Comparison of ENCODE assay signal across 24 mouse cellular contexts in genomic region chr3:101609302-101609701, GRCm38 (mm10). TPM values are rescaled to one million over a fixed set of nuclear protein-coding genes. Genes with fewer than 3 reads are reported as not detected.
DNase-seq lines count a peak whose midpoint lies in the region; ATAC-seq and TF ChIP-seq lines count a peak whose summit lies in the region.
"Had no signal": no experiment of that assay in that cellular context is flagged by ENCODE, and none has a peak within 500 bp of the region (broad histone marks: within the 10 kb centered on the region; RNA-seq: fewer than 3 reads in every experiment).

No protein-coding gene starts in this region.

- no peak overlapping the region for H3K4me3 ChIP-seq in kidney, embryonic 15.5 days (replicated peaks)
- no peak overlapping the region for H3K4me3 ChIP-seq in left cerebral cortex, adult 2 months
- H3K4me3 ChIP-seq: forebrain, embryonic 10.5 days; forebrain, embryonic 13.5 days; heart, embryonic 15.5 days; hindbrain, embryonic 10.5 days; hindbrain, embryonic 13.5 days; intestine, embryonic 15.5 days had no signal

- intact Hi-C loops in left cerebral cortex, adult 2 months (cut with DNase I) = no loop called here

- 0 out of 2 replicates have a peak, but pooled peaks cover 4% of the 10 kb centered on the region for H3K27me3 ChIP-seq in kidney, embryonic 15.5 days
- H3K27me3 ChIP-seq: heart, embryonic 15.5 days; hindbrain, embryonic 13.5 days; intestine, embryonic 15.5 days had no signal

- H3K36me3 ChIP-seq in kidney, embryonic 15.5 days = no peaks in the 10 kb centered on the region
- H3K36me3 ChIP-seq: forebrain, embryonic 10.5 days; heart, embryonic 15.5 days; hindbrain, embryonic 10.5 days; hindbrain, embryonic 13.5 days; intestine, embryonic 15.5 days had no signal

- TF ChIP-seq CTCF in left cerebral cortex, adult 2 months (IDR thresholded peaks at IDR 0.05) = no peak

- H3K9me3 ChIP-seq in kidney, embryonic 15.5 days (replicated peaks) = no peaks in the 10 kb centered on the region
- H3K9me3 ChIP-seq: forebrain, embryonic 10.5 days; forebrain, embryonic 13.5 days; heart, embryonic 15.5 days; hindbrain, embryonic 10.5 days; hindbrain, embryonic 13.5 days; intestine, embryonic 15.5 days had no signal

- H3K4me1 ChIP-seq in kidney, embryonic 15.5 days = peaks cover 34% of the 10 kb centered on the region

- no peak overlapping the region for H3K4me2 ChIP-seq in kidney, embryonic 15.5 days
- H3K4me2 ChIP-seq: forebrain, embryonic 13.5 days; heart, embryonic 11.5 days; heart, embryonic 15.5 days; hindbrain, embryonic 13.5 days; intestine, embryonic 15.5 days had no signal

- H3K9ac ChIP-seq in kidney, embryonic 15.5 days = no peak overlapping the region
- H3K9ac ChIP-seq: forebrain, embryonic 13.5 days; heart, embryonic 15.5 days; hindbrain, embryonic 13.5 days; intestine, embryonic 15.5 days had no signal

- no peak for ATAC-seq in kidney, embryonic 15.5 days (replicated peaks; ENCODE audit: low FRiP score)
- ATAC-seq: CD4-positive, CD25-positive, alpha-beta regulatory T cell, adult 4 months; forebrain, embryonic 13.5 days; forebrain, embryonic 16.5 days; hindbrain, embryonic 16.5 days; intestine, embryonic 15.5 days had no signal

- 87% methylated on average over 5 of the region's 5 CpGs for WGBS in kidney, embryonic 15.5 days

- H3K27ac ChIP-seq in kidney, embryonic 15.5 days = no peak overlapping the region
- H3K27ac ChIP-seq in left cerebral cortex, adult 2 months = peak overlapping the region; percentile 24; the same call in 1 of the 2 replicates
- H3K27ac ChIP-seq: forebrain, embryonic 10.5 days; forebrain, embryonic 13.5 days; heart, embryonic 15.5 days; hindbrain, embryonic 10.5 days; hindbrain, embryonic 13.5 days; intestine, embryonic 15.5 days had no signal

- peak; percentile 30 for DNase-seq in gastrocnemius, adult 18-20 months (ENCODE audit: low spot score)
- DNase-seq in gastrocnemius, postnatal 25 days = no peak
- DNase-seq in kidney, adult 18-20 months = peak; percentile 19
- no peak for DNase-seq in left cerebral cortex, adult 2 months (ENCODE audit: extremely low spot score in 1 of 2, low spot score in 2 of 2)
- DNase-seq in left cerebral cortex, adult 18-20 months (ENCODE audit: low spot score in 2 of 2) = no peak
- DNase-seq: adrenal gland, postnatal 10 days; adrenal gland, postnatal 36 days; cerebellum, adult 18-20 months; cerebellum, adult 9-10 months; cerebellum, postnatal 14 days; gastrocnemius, postnatal 36 days; heart, postnatal 10 days; heart, postnatal 36 days had no signal

RNA-seq across cellular contexts. Expression of gene Atp1a1, which starts 4.8 kb away (rescaled TPM):
- 100 to 1,000 TPM in 1 of 2 experiments, 10 to 100 TPM in 1; 59.0 to 119 TPM for total RNA-seq in gastrocnemius, adult 18-20 months (2021)
- total RNA-seq in gastrocnemius, postnatal 25 days (2021) = 10 to 100 TPM; 39.6 to 64.7 TPM
- polyA plus RNA-seq in kidney, embryonic 15.5 days (2015; fragmentation: Nextera tagmentation; extraction: Ambion mirVana) = 220 and 247 TPM in 2 replicates
- 1,000 to 10,000 TPM; 1,018 to 1,116 TPM for total RNA-seq in left cerebral cortex, adult 2 months (2021)
- total RNA-seq in left cerebral cortex, adult 18-20 months (2021) = 1,000 to 10,000 TPM; 1,009 to 1,025 TPM

Comparison
In these comparisons a context has a peak if more than half of its experiments do, and no peak if none do; other contexts are left out.
1. DNase-seq: peak in gastrocnemius, adult 18-20 months (single experiment) and kidney, adult 18-20 months (single experiment); none in gastrocnemius, postnatal 25 days (single experiment), left cerebral cortex, adult 2 months (0 of 2) and left cerebral cortex, adult 18-20 months (0 of 2).
2. RNA of gene Atp1a1, which starts 4.8 kb away (total RNA-seq): 1,018 to 1,116 TPM in left cerebral cortex, adult 2 months and 1,009 to 1,025 TPM in left cerebral cortex, adult 18-20 months; 59.0 to 119 TPM in gastrocnemius, adult 18-20 months and 39.6 to 64.7 TPM in gastrocnemius, postnatal 25 days; every median in the first group is over 4 times any median in the second.